Mouse (Mus musculus) liver, postnatal 0 days (tissue): ENCODE data around the gene Uck2.

Source experiments
- CTCF ChIP-seq: sonication (generic); IDR thresholded peaks from 2 replicates; pipeline ENCODE4 v1.5.1; 2016; ENCODE audit warnings: antibody characterized with exemption, low read depth
- EP300 ChIP-seq: IDR thresholded peaks from 2 replicates; pipeline ENCODE4 v1.6.1; 2016; ENCODE audit warnings: antibody characterized with exemption, low read depth, mild to moderate bottlenecking

GRCm38 (mm10) chr1:167290263-167290592 is 5.1 kb upstream of the Uck2 start:
- TF ChIP-seq CTCF (no peak), EP300 (no peak)
